Mouse (Mus musculus) cerebellum, adult 11 months (tissue): ENCODE results near the gene Cenpj.

Source experiments
- DNase-seq: peaks from one replicate; pipeline ENCODE4 v3.0.0; 2022

Gene Cenpj

GRCm38 (mm10) chr14:56575416-56575815, at the start of gene Cenpj, which contains the start of gene Parp4:
TSS of gene Cenpj (minus strand) at chr14:56575425.
TSS of gene Parp4 (plus strand) at chr14:56575619.
- DNase-seq, result peak; percentile 65

GRCm38 (mm10) chr14:56620425-56620824, 45.2 kb upstream of the Cenpj start:
- no peak for DNase-seq

GRCm38 (mm10) chr14:56617470-56617869, 42.2 kb upstream of the Cenpj start:
- DNase-seq, result no peak

- no peak for DNase-seq
Measured at GRCm38 (mm10) chr14:56613212-56613611, 38.0 kb upstream of the Cenpj start.

GRCm38 (mm10) chr14:56605136-56605535, 29.9 kb upstream of the Cenpj start:
- DNase-seq, result no peak

- no peak for DNase-seq
Measured at GRCm38 (mm10) chr14:56604438-56604837, 29.2 kb upstream of the Cenpj start.

- no peak for DNase-seq
Measured at GRCm38 (mm10) chr14:56602069-56602468, 26.8 kb upstream of the Cenpj start.

- peak; percentile 20 for DNase-seq
Measured at GRCm38 (mm10) chr14:56598759-56599158, 23.5 kb upstream of the Cenpj start.

GRCm38 (mm10) chr14:56594811-56595210, 19.6 kb upstream of the Cenpj start:
- DNase-seq, result no peak

- DNase-seq, result peak; percentile 28
Measured at GRCm38 (mm10) chr14:56592191-56592590, 17.0 kb upstream of the Cenpj start.

GRCm38 (mm10) chr14:56582294-56582693, 7.1 kb upstream of the Cenpj start:
- DNase-seq, result no peak

- no peak for DNase-seq
Measured at GRCm38 (mm10) chr14:56581117-56581516, 5.9 kb upstream of the Cenpj start.

GRCm38 (mm10) chr14:56579011-56579410, 3.8 kb upstream of the Cenpj start:
- no peak for DNase-seq

- DNase-seq, result no peak
Measured at GRCm38 (mm10) chr14:56575969-56576901, 1.0 kb upstream of the Cenpj start.

- no peak for DNase-seq
Measured at GRCm38 (mm10) chr14:56572546-56572945, 2.7 kb downstream of the Cenpj start.

GRCm38 (mm10) chr14:56571310-56572093, 3.7 kb downstream of the Cenpj start:
- peak; percentile 95 for DNase-seq

- DNase-seq, result no peak
Measured at GRCm38 (mm10) chr14:56569041-56569440, 6.2 kb downstream of the Cenpj start.

GRCm38 (mm10) chr14:56567476-56567875, 7.7 kb downstream of the Cenpj start:
- no peak for DNase-seq

- DNase-seq, result no peak
Measured at GRCm38 (mm10) chr14:56559134-56559533, 16.1 kb downstream of the Cenpj start.

GRCm38 (mm10) chr14:56554716-56555115, 20.5 kb downstream of the Cenpj start:
- no peak for DNase-seq

GRCm38 (mm10) chr14:56553331-56553730, 21.9 kb downstream of the Cenpj start:
- DNase-seq, result no peak

- no peak for DNase-seq
Measured at GRCm38 (mm10) chr14:56552924-56553323, 22.3 kb downstream of the Cenpj start.

GRCm38 (mm10) chr14:56550960-56551359, 24.3 kb downstream of the Cenpj start:
- DNase-seq, result peak; percentile 78

- DNase-seq, result no peak
Measured at GRCm38 (mm10) chr14:56545491-56545890, 29.7 kb downstream of the Cenpj start.
